Mouse (Mus musculus): Measurements from ENCODE around the gene E4f1. TPM values are rescaled to one million over a fixed set of nuclear protein-coding genes. Genes with fewer than 3 reads are reported as not detected.

The E4f1 gene
- polyA plus RNA-seq (2015; fragmentation: Nextera tagmentation; extraction: Ambion mirVana): 28.8 and 30.5 TPM in 2 replicates

GRCm38 (mm10) chr17:24469910-24470602 lies at the start of gene E4f1, which contains the start of gene Pgp:
E4f1 (minus strand) TSS chr17:24470313.
Pgp (plus strand) TSS chr17:24470392.
- Histone ChIP-seq H3K4me2 (ENCODE audit: low read depth, low read length) (peak within 1 kb of the TSS; percentile 94), H3K4me1 (replicated peaks; ENCODE audit: control insufficient read depth, insufficient read depth, low read length) (peaks cover 23% of the 10 kb centered on the region), H3K27ac (ENCODE audit: low read length) (peak within 1 kb of the TSS; percentile 89), H3K9me3 (ENCODE audit: control insufficient read depth, low read length) (no peaks in the 10 kb centered on the region), H3K9ac (ENCODE audit: low read length) (peak within 1 kb of the TSS; percentile 94), H3K4me3 (ENCODE audit: low read length) (peak within 1 kb of the TSS; percentile 86), H3K36me3 (ENCODE audit: control insufficient read depth, insufficient read depth, low read length) (peaks cover 4% of the 10 kb centered on the region), H3K27me3 (ENCODE audit: control insufficient read depth, insufficient read depth, low read depth, low read length) (no peaks in the 10 kb centered on the region)
- peak; percentile 99 for ATAC-seq (ENCODE audit: low read depth)
- WGBS: under 1% methylated on average over 56 of the region's 75 CpGs

DNA sequence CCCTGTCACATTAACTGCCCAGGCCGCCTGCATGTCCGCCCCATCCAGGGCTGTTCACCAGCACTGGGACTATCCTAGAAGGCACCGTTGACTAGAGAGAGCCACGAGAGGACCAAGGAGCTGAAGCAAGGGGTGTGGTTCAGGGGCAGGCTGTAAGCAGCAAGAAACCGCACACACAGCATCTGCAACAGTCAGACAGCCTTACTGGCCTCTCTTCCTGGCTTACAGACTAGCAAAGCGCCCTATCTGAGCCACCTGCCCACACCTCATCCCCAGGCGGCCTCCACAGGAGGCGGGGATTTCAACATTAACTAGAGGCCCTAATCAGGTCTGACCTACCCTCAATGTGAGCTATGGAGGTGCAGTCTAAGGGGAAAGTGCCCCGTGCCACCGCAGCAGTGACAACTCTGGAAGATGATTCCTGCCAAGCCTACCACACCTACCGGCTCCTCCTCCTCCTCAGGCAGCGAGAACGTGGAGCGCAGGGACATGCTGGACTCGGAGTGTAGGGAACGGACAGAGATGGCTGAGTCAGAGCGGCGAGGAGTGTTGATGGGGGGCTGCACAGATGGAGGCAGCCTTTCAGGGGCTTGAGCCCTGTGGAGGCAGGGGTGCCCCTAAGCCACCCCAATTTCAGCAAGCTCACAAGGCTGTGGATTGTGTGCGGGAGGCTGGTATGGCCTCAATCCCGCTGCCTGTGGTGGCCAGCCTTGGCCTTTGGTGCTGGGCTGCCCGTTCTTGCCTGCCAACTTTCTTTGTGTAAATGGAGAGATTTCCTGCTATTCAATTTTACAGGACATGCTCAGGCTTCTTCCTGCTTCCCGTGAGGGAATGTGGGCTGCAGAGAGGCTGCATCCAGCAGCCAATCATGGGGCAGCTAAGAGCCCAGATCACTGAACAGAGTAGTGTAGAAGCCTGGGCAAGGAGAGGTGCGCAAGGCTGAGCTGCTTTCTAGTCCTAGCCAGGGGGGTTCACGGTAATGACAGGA lies 44.5 kb upstream of the E4f1 start:
- Histone ChIP-seq H3K27me3 (ENCODE audit: control insufficient read depth, insufficient read depth, low read depth, low read length) (no peaks in the 10 kb centered on the region), H3K27ac (ENCODE audit: low read length) (peak overlapping the region; percentile 81), H3K36me3 (ENCODE audit: control insufficient read depth, insufficient read depth, low read length) (peaks cover 48% of the 10 kb centered on the region), H3K9me3 (ENCODE audit: control insufficient read depth, low read length) (no peaks in the 10 kb centered on the region), H3K9ac (ENCODE audit: low read length) (peak overlapping the region; percentile 59), H3K4me3 (ENCODE audit: low read length) (peak overlapping the region; percentile 34), H3K4me2 (ENCODE audit: low read depth, low read length) (peak overlapping the region; percentile 49), H3K4me1 (replicated peaks; ENCODE audit: control insufficient read depth, insufficient read depth, low read length) (no peaks in the 10 kb centered on the region)
- peak; percentile 73 for ATAC-seq (ENCODE audit: low read depth)
- WGBS: 78% methylated on average over 24 of the region's 24 CpGs

GRCm38 (mm10) chr17:24513609-24514008 lies 43.5 kb upstream of the E4f1 start:
- no peaks in the 10 kb centered on the region for H3K9me3 ChIP-seq (ENCODE audit: control insufficient read depth, low read length)
- H3K9ac ChIP-seq (ENCODE audit: low read length): peak overlapping the region; percentile 59; the same call in 1 of the 2 replicates
- peak overlapping the region; percentile 34 for H3K4me3 ChIP-seq (ENCODE audit: low read length)
- no peak overlapping the region for H3K27ac ChIP-seq (ENCODE audit: low read length)
- 45% methylated on average over 5 of the region's 5 CpGs for WGBS
- H3K4me1 ChIP-seq (replicated peaks; ENCODE audit: control insufficient read depth, insufficient read depth, low read length): no peaks in the 10 kb centered on the region
- H3K36me3 ChIP-seq (ENCODE audit: control insufficient read depth, insufficient read depth, low read length): peaks cover 53% of the 10 kb centered on the region
- peak overlapping the region; percentile 49 for H3K4me2 ChIP-seq (ENCODE audit: low read depth, low read length)
- peak; percentile 59; the same call in 1 of the 2 replicates for ATAC-seq (ENCODE audit: low read depth)
- H3K27me3 ChIP-seq (ENCODE audit: control insufficient read depth, insufficient read depth, low read depth, low read length): no peaks in the 10 kb centered on the region

GRCm38 (mm10) chr17:24507806-24508460 lies 37.8 kb upstream of the E4f1 start:
- Histone ChIP-seq H3K4me1 (replicated peaks; ENCODE audit: control insufficient read depth, insufficient read depth, low read length) (0 out of 2 replicates have a peak, but pooled peaks cover 2% of the 10 kb centered on the region), H3K9me3 (ENCODE audit: control insufficient read depth, low read length) (no peaks in the 10 kb centered on the region), H3K27me3 (ENCODE audit: control insufficient read depth, insufficient read depth, low read depth, low read length) (no peaks in the 10 kb centered on the region), H3K4me3 (ENCODE audit: low read length) (no peak overlapping the region), H3K27ac (ENCODE audit: low read length) (no peak overlapping the region), H3K9ac (ENCODE audit: low read length) (no peak overlapping the region), H3K4me2 (ENCODE audit: low read depth, low read length) (no peak overlapping the region), H3K36me3 (ENCODE audit: control insufficient read depth, insufficient read depth, low read length) (peaks cover 37% of the 10 kb centered on the region)
- ATAC-seq (ENCODE audit: low read depth): no peak
- WGBS: 75% methylated on average over 12 of the region's 12 CpGs

GRCm38 (mm10) chr17:24507129-24507664 lies 37.1 kb upstream of the E4f1 start:
- peak; percentile 6; the same call in 1 of the 2 replicates for ATAC-seq (ENCODE audit: low read depth)
- Histone ChIP-seq H3K9ac (ENCODE audit: low read length) (no peak overlapping the region), H3K36me3 (ENCODE audit: control insufficient read depth, insufficient read depth, low read length) (peaks cover 37% of the 10 kb centered on the region), H3K27ac (ENCODE audit: low read length) (no peak overlapping the region), H3K4me2 (ENCODE audit: low read depth, low read length) (no peak overlapping the region), H3K9me3 (ENCODE audit: control insufficient read depth, low read length) (no peaks in the 10 kb centered on the region), H3K4me3 (ENCODE audit: low read length) (no peak overlapping the region), H3K27me3 (ENCODE audit: control insufficient read depth, insufficient read depth, low read depth, low read length) (no peaks in the 10 kb centered on the region), H3K4me1 (replicated peaks; ENCODE audit: control insufficient read depth, insufficient read depth, low read length) (0 out of 2 replicates have a peak, but pooled peaks cover 2% of the 10 kb centered on the region)
- 38% methylated on average over 18 of the region's 19 CpGs for WGBS

- H3K4me2 ChIP-seq (ENCODE audit: low read depth, low read length): peak overlapping the region; percentile 43; the same call in 1 of the 2 replicates
- ATAC-seq (ENCODE audit: low read depth): peak; percentile 40; the same call in 1 of the 2 replicates
- peaks cover 31% of the 10 kb centered on the region for H3K36me3 ChIP-seq (ENCODE audit: control insufficient read depth, insufficient read depth, low read length)
- no peak overlapping the region for H3K27ac ChIP-seq (ENCODE audit: low read length)
- 29% methylated on average over 36 of the region's 36 CpGs for WGBS
- 0 out of 2 replicates have a peak, but pooled peaks cover 2% of the 10 kb centered on the region for H3K4me1 ChIP-seq (replicated peaks; ENCODE audit: control insufficient read depth, insufficient read depth, low read length)
- H3K9me3 ChIP-seq (ENCODE audit: control insufficient read depth, low read length): no peaks in the 10 kb centered on the region
- H3K27me3 ChIP-seq (ENCODE audit: control insufficient read depth, insufficient read depth, low read depth, low read length): no peaks in the 10 kb centered on the region
- peak overlapping the region; percentile 57; the same call in 1 of the 2 replicates for H3K9ac ChIP-seq (ENCODE audit: low read length)
- H3K4me3 ChIP-seq (ENCODE audit: low read length): peak overlapping the region; percentile 3; the same call in 1 of the 2 replicates
Measured at GRCm38 (mm10) chr17:24506332-24507070, 36.4 kb upstream of the E4f1 start.

GRCm38 (mm10) chr17:24505286-24505955 lies 35.3 kb upstream of the E4f1 start:
- Histone ChIP-seq H3K9ac (ENCODE audit: low read length) (no peak overlapping the region), H3K4me1 (replicated peaks; ENCODE audit: control insufficient read depth, insufficient read depth, low read length) (0 out of 2 replicates have a peak, but pooled peaks cover 2% of the 10 kb centered on the region), H3K27ac (ENCODE audit: low read length) (no peak overlapping the region), H3K27me3 (ENCODE audit: control insufficient read depth, insufficient read depth, low read depth, low read length) (no peaks in the 10 kb centered on the region), H3K4me3 (ENCODE audit: low read length) (no peak overlapping the region), H3K36me3 (ENCODE audit: control insufficient read depth, insufficient read depth, low read length) (peaks cover 21% of the 10 kb centered on the region), H3K9me3 (ENCODE audit: control insufficient read depth, low read length) (no peaks in the 10 kb centered on the region), H3K4me2 (ENCODE audit: low read depth, low read length) (no peak overlapping the region)
- ATAC-seq (ENCODE audit: low read depth): no peak
- 88% methylated on average over 30 of the region's 30 CpGs for WGBS
